Mouse (Mus musculus) adrenal gland, adult 18-20 months (tissue): ENCODE measurements at regions not wholly inside any gene's neighbourhood (a gene's known extent, or its start where the extent isn't known, plus 50 kb on each side); places are given as distances from the start of the nearest gene placed in this dataset.

Experiments
- DNase-seq, 2 experiments: peaks; one replicate each; pipeline ENCODE4 v3.0.0; 2021 to 2022; ENCODE audit warnings: low spot score in 2 of 2

DNA sequence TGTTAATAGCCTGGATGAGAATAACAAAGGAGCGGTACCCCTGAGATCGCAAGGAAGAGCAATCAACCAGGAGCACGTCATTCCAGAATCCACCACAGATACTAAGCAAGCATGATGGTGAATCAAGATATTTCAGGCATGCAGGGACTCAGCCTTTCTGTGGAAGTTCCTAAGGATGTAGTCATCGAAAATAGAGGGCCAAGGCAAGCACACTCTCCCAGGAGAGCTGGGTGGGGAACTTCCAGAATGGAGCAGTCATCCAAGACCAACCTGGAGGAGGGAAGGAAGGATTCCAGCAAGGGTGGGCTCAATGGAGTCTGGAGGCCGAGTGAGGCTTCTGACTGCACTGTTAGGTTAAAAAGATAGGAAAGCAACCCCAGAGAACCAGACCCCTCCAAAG, 75.0 kb upstream of the S1pr3 start:
- no peak for DNase-seq

DNA sequence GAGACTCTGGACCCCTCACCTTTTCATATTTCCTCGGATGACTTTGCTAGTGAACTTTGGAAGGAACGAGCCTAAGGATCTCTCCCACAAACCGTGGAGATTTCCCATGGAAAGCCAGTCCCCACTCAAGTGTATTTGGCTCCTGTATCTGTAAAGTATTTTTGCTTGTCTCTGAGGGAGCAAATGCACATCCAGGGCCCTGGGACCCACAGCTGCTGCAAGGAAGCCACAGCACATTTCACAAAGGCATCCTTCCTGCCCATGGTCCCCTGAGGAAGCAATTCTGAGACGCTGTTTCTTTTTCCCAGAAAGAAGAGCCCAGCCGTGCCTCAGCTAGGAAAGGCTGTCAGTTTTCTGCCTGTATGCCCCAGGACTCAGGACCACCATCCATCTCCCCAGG, 71.7 kb upstream of the S1pr3 start:
- no peak for DNase-seq

DNA sequence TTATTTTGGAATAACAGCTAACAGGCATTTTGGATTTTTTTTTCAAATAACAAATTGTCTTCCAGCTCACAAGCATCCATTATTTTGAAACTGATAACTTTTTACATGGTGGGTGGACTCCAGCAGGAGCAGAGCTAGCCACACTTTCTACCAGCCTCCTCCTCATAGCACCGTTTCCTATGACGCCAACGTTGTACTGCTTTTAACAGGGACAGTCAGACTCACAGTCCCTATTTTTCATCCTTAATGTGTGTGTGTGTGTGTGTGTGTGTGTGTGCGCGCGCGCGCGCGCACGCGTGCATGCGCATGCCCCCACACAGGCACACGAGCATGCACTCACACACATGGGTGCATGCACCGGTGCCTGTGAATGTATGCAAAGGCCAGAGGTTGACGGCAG, 70.5 kb upstream of the S1pr3 start:
- no peak for DNase-seq

DNA sequence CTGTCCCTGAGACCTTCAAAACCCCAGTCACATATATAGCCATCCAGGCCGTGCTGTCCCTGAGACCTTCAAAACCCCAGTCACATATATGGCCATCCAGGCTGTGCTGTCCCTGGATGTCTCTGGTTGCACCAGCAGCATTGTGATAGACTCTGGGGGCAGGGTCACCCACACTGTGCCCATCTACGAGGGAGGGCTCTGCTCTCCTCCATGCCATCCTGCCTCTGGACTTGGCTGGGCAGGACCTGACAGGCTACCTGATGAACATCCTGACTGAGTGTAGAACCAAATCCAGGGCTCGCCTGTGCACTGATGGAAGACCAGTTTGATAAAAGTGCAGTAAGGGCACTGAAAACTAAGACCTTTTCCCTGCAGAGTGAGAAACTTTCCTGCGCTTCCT, 63.1 kb upstream of the S1pr3 start:
- DNase-seq: no peak

DNA sequence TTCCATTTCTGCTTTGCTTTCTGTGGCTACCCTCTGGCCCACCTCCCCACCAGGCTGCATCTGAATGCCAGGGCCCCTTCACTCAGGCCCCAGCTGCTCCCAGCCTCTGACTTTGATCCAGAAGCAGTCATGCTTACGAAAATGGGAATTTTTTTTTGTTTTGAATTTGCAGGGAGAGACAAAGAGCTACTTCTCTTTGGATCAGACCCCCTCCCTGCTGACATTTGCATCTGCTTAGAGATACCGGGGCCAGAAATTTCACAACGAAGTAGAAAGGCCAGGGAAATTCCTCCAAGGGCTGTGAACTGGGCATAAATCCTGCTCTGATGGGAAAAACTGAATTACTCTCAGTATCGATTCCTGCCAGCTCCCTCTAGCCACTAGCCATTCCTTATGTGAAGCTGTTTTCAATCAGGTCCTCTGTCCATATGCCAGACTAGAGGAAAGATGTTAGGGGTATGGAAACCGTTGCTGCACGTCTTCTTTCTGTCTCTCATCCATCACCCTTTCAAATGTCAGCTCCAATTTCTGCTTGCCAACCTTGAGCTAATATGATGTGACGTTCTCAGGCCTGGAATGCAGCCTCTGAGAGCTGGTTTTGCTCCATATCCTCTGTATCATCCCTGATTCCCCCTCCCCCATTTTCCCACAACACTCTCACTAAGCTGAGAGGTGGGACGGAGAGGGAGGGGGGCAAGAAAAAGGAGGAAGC, 62.4 kb upstream of the S1pr3 start:
- peak in 1 of 2 experiments; percentile 12 for DNase-seq

DNA sequence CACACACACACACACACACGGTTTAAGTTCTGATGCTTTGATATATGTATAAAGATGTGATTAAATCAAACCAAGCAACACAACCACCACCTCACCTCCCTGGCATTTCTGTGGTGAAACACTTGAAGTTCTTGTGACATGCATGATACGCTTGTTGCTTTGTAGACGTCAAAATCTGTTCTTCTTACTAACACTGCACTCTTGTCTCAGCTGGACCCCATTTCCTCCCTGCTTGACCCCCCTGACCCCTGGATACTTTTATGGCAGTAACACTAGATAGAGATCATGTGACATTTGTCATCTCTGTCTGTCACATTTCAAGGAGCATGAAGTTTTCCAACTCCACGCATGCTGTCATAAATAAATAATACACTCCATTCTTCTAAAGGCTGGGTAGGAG, 59.7 kb upstream of the S1pr3 start:
- DNase-seq: no peak

DNA sequence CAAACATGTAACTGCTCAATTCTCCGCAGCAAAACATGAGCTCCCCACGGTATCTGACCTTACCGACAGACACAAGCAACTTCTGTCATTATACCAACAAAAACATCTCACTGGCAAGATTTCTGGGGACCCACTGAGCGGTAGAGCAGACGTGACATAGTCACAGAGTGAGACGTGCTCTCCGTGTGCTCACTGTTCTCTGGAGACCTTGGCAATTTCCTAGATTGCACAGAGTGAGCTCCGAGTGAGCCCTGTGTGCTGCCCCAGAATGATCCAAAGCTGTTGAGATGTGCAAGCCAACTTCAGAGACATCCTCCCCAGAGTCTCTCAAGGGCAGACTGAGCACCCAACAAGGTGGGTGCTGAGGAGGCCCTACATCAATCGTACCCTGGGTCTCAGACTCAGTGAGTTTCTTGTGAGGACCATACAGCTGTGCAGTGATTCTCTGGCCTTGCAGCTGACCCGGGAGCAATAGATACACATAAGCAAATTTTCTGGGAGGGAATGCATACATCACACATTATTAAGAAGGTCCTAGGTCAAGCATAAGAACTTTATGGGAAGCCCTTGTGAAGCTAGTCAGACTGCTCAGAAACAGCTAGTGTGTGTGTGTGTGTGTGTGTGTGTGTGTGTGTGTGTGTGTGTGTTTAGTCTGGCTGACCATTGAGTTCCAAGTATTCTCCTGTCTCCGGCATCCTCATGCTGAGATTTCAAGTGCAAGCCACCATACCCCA, 58.5 kb upstream of the S1pr3 start:
- no peak for DNase-seq

DNA sequence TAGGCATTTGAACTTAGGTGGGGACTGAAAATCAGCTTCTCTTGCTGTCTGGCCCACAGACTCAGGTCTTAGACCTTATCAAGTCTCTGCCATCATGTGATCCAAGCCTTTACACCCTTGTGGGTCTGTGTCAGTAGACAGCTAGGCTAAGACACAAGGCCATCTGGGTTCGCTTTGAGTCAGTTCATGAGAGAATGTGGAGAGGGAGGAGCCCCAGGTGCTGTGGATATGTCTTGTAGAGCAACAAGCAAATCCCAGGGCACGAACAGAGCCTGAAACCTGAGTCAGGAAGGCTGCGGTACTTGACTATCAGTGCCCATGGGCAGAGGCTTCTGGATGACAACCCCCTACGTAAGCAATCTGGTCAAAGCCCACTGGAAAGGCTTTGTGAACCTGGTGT, 55.6 kb upstream of the S1pr3 start:
- no peak for DNase-seq

DNA sequence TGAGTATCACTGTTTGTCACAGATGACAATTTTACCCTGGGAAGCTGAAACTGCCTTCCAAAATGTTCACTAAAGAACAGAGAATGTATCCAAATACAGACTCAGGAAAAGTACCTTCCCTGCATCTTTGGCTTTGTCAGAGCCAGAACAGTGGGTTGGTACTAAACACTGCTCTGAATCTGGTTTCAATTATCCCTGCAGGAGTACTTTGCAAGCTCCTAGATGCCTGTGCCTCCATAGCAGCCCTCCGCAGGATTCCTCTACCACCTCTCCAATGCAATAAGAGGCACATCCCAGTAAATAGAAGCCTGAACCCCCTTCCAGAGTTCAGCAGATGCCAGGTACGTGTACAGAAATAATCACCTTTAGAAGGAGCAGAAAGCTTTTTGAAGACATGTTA, 52.9 kb upstream of the S1pr3 start:
- no peak for DNase-seq
